Mouse (Mus musculus) testis, adult 2 months (tissue): ENCODE results near the gene Gm156. TPM values are rescaled to one million over a fixed set of nuclear protein-coding genes. Genes with fewer than 3 reads are reported as not detected.

Experiments used
- H3K27ac ChIP-seq: fragments of 200-500 bp; 2 replicates; pipeline ENCODE4 v1.5.1; 2012; ENCODE audit warnings: low read depth, low read length; ENCODE audit not compliant: control insufficient read depth, insufficient read depth
- H3K27me3 ChIP-seq: fragments of 200-500 bp; 2 replicates; pipeline ENCODE4 v1.6.1; 2012; ENCODE audit warnings: mild to moderate bottlenecking, low read length, moderate library complexity; ENCODE audit not compliant: control insufficient read depth, insufficient read depth
- H3K36me3 ChIP-seq: fragments of 200-500 bp; 2 replicates; pipeline ENCODE4 v1.6.1; 2012; ENCODE audit warnings: mild to moderate bottlenecking, low read length; ENCODE audit not compliant: control insufficient read depth, insufficient read depth
- H3K4me1 ChIP-seq: fragments of 200-500 bp; 2 replicates; pipeline ENCODE4 v1.6.1; 2012; ENCODE audit warnings: low read length; ENCODE audit not compliant: control insufficient read depth, insufficient read depth
- H3K4me3 ChIP-seq: fragments of 200-500 bp; 2 replicates; pipeline ENCODE4 v1.5.1; 2012; ENCODE audit warnings: low read depth, mild to moderate bottlenecking, low read length, moderate library complexity, mixed read lengths; ENCODE audit not compliant: control insufficient read depth
- CTCF ChIP-seq: fragments of 200-500 bp; IDR thresholded peaks from 2 replicates; pipeline ENCODE4 v1.5.1; 2012; ENCODE audit warnings: low read depth, mild to moderate bottlenecking, inconsistent platforms, low read length, moderate library complexity; ENCODE audit not compliant: control insufficient read depth, insufficient read depth, insufficient replicate concordance
- POLR2A ChIP-seq: fragments of 200-500 bp; IDR thresholded peaks from 2 replicates; pipeline ENCODE4 v1.6.1; 2012; ENCODE audit warnings: low read depth, mild to moderate bottlenecking, inconsistent platforms, low read length, moderate library complexity; ENCODE audit not compliant: control insufficient read depth
- polyA plus RNA-seq: library from polyadenylated mRNA; depleted of rRNA; stranded (reverse); fragments of >200 nt; gene quantifications from 2 replicates; pipeline ENCODE4 v1.2.3, GENCODE M21; 2012; rRNA removed

Gm156 gene
- polyA plus RNA-seq, 1 experiment, result not detected

DNA sequence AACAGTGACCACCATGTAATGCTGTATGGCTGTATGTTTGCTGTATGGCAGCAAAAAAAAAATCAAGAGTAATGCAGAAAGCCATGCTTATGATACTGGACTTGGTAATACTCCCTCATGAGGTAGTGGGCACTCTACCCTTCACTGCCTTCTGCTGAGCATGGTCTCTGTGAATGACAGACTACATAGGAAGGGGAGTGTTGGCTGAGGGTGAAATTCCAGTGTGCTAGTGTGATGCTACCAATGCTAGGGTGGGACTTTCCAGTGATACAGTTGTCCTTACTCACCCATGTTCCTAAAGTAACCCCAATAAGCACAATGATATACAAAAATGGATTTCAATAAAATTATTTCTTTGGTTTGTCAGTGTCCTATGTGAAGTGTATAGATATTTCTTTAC lies 47.7 kb downstream of the Gm156 start:
- Histone ChIP-seq H3K4me1 (no peaks in the 10 kb centered on the region), H3K4me3 (no peak overlapping the region), H3K36me3 (no peaks in the 10 kb centered on the region), H3K27me3 (no peaks in the 10 kb centered on the region), H3K27ac (no peak overlapping the region)
- TF ChIP-seq CTCF (no peak), POLR2A (no peak)

DNA sequence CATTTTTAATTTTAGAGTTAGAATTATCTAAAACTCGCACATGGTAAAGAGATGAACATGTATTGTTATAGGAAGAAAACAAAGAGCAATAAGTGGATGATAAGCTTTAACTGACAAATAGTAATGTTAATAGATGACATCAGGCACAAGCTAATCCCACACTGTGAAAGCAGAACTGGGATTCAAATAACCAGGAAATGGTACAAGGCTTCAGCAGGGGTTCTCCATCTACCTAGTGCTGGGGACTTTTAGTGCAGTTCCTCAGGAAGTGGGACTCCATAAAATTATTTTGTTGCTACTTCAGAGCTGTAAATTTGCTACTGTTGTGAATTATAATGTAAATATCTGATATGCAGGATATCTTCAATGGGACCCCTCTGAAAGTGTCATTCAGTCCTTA lies 56.8 kb downstream of the Gm156 start:
- no peak overlapping the region for H3K27ac ChIP-seq
- H3K36me3 ChIP-seq, result no peaks in the 10 kb centered on the region
- no peaks in the 10 kb centered on the region for H3K4me1 ChIP-seq
- TF ChIP-seq POLR2A (no peak), CTCF (no peak)
- H3K4me3 ChIP-seq, result no peak overlapping the region
- no peaks in the 10 kb centered on the region for H3K27me3 ChIP-seq

DNA sequence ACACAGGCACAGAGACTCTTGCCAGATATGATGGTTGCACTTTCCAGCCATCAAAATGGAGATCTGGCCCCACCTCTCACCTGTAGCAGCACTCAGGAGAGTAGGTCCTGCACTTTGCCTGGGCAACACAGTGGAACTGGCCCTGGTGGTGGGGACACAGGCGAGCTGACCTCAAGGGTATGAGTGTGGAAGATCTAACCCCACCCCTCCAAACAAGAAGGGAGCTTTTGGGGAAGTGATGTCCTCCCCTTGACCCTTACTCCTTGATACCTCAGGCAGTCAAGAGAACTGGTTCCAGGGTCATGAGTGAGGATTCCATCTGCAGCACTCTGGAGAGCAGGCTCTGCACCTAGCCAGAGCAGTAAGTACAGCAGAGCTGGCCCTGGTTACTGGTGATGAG lies 62.7 kb downstream of the Gm156 start:
- Histone ChIP-seq H3K27ac (no peak overlapping the region), H3K4me1 (no peaks in the 10 kb centered on the region), H3K27me3 (no peaks in the 10 kb centered on the region), H3K36me3 (no peaks in the 10 kb centered on the region), H3K4me3 (no peak overlapping the region)
- no peak for TF ChIP-seq POLR2A
- no peak for TF ChIP-seq CTCF

DNA sequence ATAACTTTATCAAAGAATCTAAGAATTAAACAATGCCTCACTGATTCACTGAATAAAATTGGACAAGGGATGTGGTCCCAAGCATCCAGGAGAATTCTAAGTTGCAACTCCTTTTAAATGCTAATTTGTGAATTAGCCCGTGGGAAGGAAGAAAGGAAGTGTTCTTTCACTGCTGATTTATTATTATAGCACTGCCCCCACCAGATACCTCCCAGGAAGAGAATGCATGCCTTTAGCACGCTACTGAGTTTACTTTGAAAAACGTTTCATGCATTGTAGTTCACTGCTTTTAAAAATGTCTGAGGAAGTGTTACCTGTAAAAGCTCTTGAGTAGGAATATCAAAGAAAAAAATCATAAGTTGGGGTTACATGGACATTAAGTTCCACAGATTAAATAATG lies 63.6 kb downstream of the Gm156 start:
- H3K4me1 ChIP-seq, result no peaks in the 10 kb centered on the region
- no peaks in the 10 kb centered on the region for H3K36me3 ChIP-seq
- H3K27me3 ChIP-seq, result no peaks in the 10 kb centered on the region
- H3K27ac ChIP-seq, result no peak overlapping the region
- no peak for TF ChIP-seq POLR2A
- no peak for TF ChIP-seq CTCF
- no peak overlapping the region for H3K4me3 ChIP-seq

DNA sequence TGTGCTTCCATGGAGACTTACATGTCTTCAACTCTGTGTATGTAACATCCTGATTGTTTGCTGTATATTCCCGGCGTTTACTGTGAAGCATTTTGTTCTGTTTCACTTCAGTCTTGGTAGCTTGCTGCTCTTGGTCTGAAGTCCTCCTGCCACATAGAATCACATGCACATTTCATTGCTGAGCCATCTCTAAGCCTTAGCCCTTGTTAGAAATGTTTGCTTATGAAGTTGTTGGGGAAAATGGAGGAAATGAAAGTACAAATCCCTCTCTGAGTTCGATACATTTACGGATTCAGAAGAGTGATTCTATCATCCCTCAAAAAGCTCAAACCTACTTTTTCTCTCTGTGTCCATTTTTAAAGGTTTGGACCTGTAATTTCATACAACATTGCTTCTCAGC lies 67.0 kb downstream of the Gm156 start, which contains the start of gene Klri1:
Gene Klri1, minus strand, starts transcription at position 101 of the 400 bp plus-strand sequence.
- no peak within 1 kb of the TSS for H3K4me3 ChIP-seq
- H3K27ac ChIP-seq, result no peak within 1 kb of the TSS
- H3K36me3 ChIP-seq, result no peaks in the 10 kb centered on the region
- no peak for TF ChIP-seq POLR2A
- no peak for TF ChIP-seq CTCF
- H3K27me3 ChIP-seq, result no peaks in the 10 kb centered on the region
- no peaks in the 10 kb centered on the region for H3K4me1 ChIP-seq

Other genes with a start within 250 kb of the Gm156 start
- 0.14 TPM in 2 replicates for gene Klre1, start 206.4 kb downstream of the Gm156 start, polyA plus RNA-seq
- gene Klrd1, start 192.5 kb downstream of the Gm156 start, polyA plus RNA-seq, result not detected in 2 replicates
- gene Klrk1, start 160.4 kb downstream of the Gm156 start, polyA plus RNA-seq, result not detected in 2 replicates
- not detected in 2 replicates for gene Klrc3, start 140.9 kb downstream of the Gm156 start, polyA plus RNA-seq
- gene Klrc2, start 123.6 kb downstream of the Gm156 start, polyA plus RNA-seq, result not detected in 2 replicates
- not detected in 2 replicates for gene Klrc1, start 105.3 kb downstream of the Gm156 start, polyA plus RNA-seq
- not detected in 2 replicates for gene Klri1, start 67.1 kb downstream of the Gm156 start, polyA plus RNA-seq
- gene Klri2, start 43.8 kb downstream of the Gm156 start, polyA plus RNA-seq, result not detected in 2 replicates
- gene Gm17631, start 78.4 kb upstream of the Gm156 start, polyA plus RNA-seq, result not detected in 2 replicates
- not detected in 2 replicates for gene Klra17, start 92.4 kb upstream of the Gm156 start, polyA plus RNA-seq
- gene Klra5, start 133.4 kb upstream of the Gm156 start, polyA plus RNA-seq, result not detected in 2 replicates
- not detected in 2 replicates for gene Klra6, start 242.7 kb upstream of the Gm156 start, polyA plus RNA-seq